Mouse (Mus musculus): Measurements from ENCODE around the gene Iqgap2. TPM values are rescaled to one million over a fixed set of nuclear protein-coding genes. Genes with fewer than 3 reads are reported as not detected.

The Iqgap2 gene
- polyA plus RNA-seq, 1 experiment = 44.1 TPM

DNA sequence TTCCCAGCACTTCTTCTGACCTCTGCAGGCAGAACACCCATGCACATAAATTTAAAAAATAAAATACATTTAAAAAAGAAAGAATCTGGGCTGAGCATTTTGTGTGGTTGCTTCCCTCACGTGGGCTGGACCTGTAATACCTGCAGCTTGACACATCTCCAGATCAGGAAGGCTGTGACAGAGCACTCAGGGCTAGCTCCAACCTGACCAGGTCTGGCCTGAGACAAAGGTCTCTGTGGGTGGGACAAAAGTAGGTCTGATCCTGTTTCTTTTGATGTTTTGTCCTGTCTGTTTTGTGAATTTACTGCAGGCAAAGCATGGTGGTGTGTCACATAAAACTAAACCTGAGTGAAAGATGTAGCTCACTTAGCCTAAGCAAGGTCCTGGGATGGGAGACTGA, 309.9 kb downstream of the Iqgap2 start:
- no peak overlapping the region for H3K27ac ChIP-seq (ENCODE audit: insufficient read depth, low read depth, low read length)
- TF ChIP-seq POLR2A (IDR thresholded peaks at IDR 0.05; ENCODE audit: low read depth, low read length) (no peak), CTCF (IDR thresholded peaks at IDR 0.05; ENCODE audit: extremely low read depth, insufficient read length, insufficient replicate concordance, low read depth, low read length) (no peak)
- no peaks in the 10 kb centered on the region; the same call in 1 of the 2 replicates for H3K27me3 ChIP-seq (ENCODE audit: control insufficient read depth, insufficient read depth, low read length)
- H3K4me1 ChIP-seq (ENCODE audit: control insufficient read depth, insufficient read depth, insufficient read length, low read length) = no peaks in the 10 kb centered on the region
- 44% methylated on average over 1 of the region's 1 CpGs for WGBS
- no peak overlapping the region for H3K4me3 ChIP-seq (ENCODE audit: low read depth, low read length)
- no peaks in the 10 kb centered on the region for H3K36me3 ChIP-seq (ENCODE audit: control insufficient read depth, insufficient read depth, low read length)

GRCm38 (mm10) chr13:95578016-95578697, 313.6 kb downstream of the Iqgap2 start:
- 90% methylated on average over 5 of the region's 5 CpGs for WGBS
- Histone ChIP-seq H3K4me3 (ENCODE audit: low read depth, low read length) (no peak overlapping the region), H3K4me1 (ENCODE audit: control insufficient read depth, insufficient read depth, insufficient read length, low read length) (no peaks in the 10 kb centered on the region), H3K27me3 (ENCODE audit: control insufficient read depth, insufficient read depth, low read length) (no peaks in the 10 kb centered on the region; the same call in 1 of the 2 replicates), H3K27ac (ENCODE audit: insufficient read depth, low read depth, low read length) (no peak overlapping the region), H3K36me3 (ENCODE audit: control insufficient read depth, insufficient read depth, low read length) (no peaks in the 10 kb centered on the region)
- no peak for TF ChIP-seq CTCF (IDR thresholded peaks at IDR 0.05; ENCODE audit: extremely low read depth, insufficient read length, insufficient replicate concordance, low read depth, low read length)
- TF ChIP-seq POLR2A (IDR thresholded peaks at IDR 0.05; ENCODE audit: low read depth, low read length) = no peak

Other genes with a start within 250 kb of the Iqgap2 start
- 0.11 TPM in 2 replicates for gene F2rl2, start 195.1 kb downstream of the Iqgap2 start, polyA plus RNA-seq (2012; rRNA removed)
- gene Gm20075, start 189.5 kb upstream of the Iqgap2 start, polyA plus RNA-seq (2012; rRNA removed) = 0.08 TPM in 1 of 2 replicates, not detected in the other
- gene Gm17190, start 190.1 kb upstream of the Iqgap2 start, polyA plus RNA-seq (2012; rRNA removed) = not detected in 2 replicates
- 0.06 and 0.25 TPM in 2 replicates for gene Sv2c, start 240.7 kb upstream of the Iqgap2 start, polyA plus RNA-seq (2012; rRNA removed)